Mouse (Mus musculus): Measurements from ENCODE around the gene Col25a1. TPM values are rescaled to one million over a fixed set of nuclear protein-coding genes. Genes with fewer than 3 reads are reported as not detected.

Col25a1 gene
- polyA plus RNA-seq (2012; rRNA removed) = 0.92 and 0.94 TPM in 2 replicates
- 0.94 and 1.1 TPM in 2 replicates for polyA plus RNA-seq (2014; fragmentation: Nextera tagmentation; extraction: Ambion mirVana)

DNA sequence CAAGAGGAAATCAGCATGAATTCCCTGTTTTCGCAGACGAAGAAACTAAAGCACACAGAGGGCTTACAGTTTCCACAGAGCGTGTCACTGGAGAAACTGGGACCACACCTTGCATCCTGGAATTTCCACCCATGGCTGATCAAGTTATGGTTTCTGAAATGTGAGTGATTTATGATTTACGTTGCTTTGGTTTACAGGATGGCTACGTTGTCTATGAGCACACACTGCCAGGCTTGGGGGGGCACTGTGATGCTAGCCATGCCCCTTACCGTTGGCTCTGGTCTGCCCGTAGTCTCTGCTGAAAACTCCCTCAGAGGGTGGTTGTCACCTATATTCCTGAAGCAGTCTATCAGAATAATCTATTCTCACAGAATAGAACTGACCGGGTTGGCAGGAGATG lies at the start of gene Col25a1:
Gene Col25a1, plus strand, starts transcription at position 301 of the 400 bp plus-strand sequence.
- Histone ChIP-seq H3K9me3 (ENCODE audit: control insufficient read depth, low read length) (no peaks in the 10 kb centered on the region), H3K9ac (replicated peaks) (no peak within 1 kb of the TSS), H3K27me3 (ENCODE audit: control insufficient read depth, insufficient read depth, low read length) (no peaks in the 10 kb centered on the region), H3K27ac (no peak within 1 kb of the TSS), H3K4me2 (ENCODE audit: low read depth) (no peak within 1 kb of the TSS), H3K36me3 (replicated peaks; ENCODE audit: control insufficient read depth, insufficient read depth, low read depth) (no peaks in the 10 kb centered on the region), H3K4me3 (ENCODE audit: insufficient read depth in 1 of 2, low read depth in 2 of 2, low read length in 2 of 2) (no peak within 1 kb of the TSS), H3K4me1 (replicated peaks; ENCODE audit: control insufficient read depth in 2 of 2, insufficient read depth in 2 of 2, low read length in 1 of 2) (no peaks in the 10 kb centered on the region)
- 71% methylated on average over 8 of the region's 8 CpGs for WGBS (ENCODE audit: insufficient replicate concordance)
- no peak for ATAC-seq (ENCODE audit: insufficient read depth)
- DNase-seq (ENCODE audit: low read depth in 3 of 3, low spot score in 3 of 3) = no peak
- TF ChIP-seq EP300 (IDR thresholded peaks at IDR 0.05; ENCODE audit: low read depth) (no peak), CTCF (IDR thresholded peaks at IDR 0.05; ENCODE audit: low read depth) (no peak)

DNA sequence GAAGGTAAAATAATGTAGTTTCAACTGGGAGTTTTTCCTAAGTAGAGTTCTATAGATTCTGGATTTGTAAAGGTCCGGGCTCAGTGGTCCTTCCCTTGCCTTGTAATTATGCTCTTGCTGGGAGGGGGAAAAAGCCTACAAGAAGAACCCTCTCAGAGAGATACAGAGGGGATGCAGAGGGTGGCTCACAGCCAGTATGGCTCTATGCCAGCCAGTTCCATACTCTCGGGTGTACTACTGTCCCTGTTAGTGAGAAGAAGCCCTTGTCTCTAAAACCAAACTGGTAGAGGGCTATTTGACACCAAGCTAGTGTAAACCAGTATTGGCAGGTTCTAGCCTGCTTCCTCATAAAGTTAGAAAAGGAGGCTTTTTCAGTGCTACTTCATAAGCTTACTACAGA lies 48.0 kb upstream of the Col25a1 start:
- Histone ChIP-seq H3K27ac (no peak overlapping the region), H3K27me3 (ENCODE audit: control insufficient read depth, insufficient read depth, low read length) (no peaks in the 10 kb centered on the region), H3K9ac (replicated peaks) (no peak overlapping the region), H3K4me2 (ENCODE audit: low read depth) (no peak overlapping the region), H3K4me1 (replicated peaks; ENCODE audit: control insufficient read depth in 2 of 2, insufficient read depth in 2 of 2, low read length in 1 of 2) (no peaks in the 10 kb centered on the region), H3K4me3 (ENCODE audit: insufficient read depth in 1 of 2, low read depth in 2 of 2, low read length in 2 of 2) (no peak overlapping the region), H3K36me3 (replicated peaks; ENCODE audit: control insufficient read depth, insufficient read depth, low read depth) (no peaks in the 10 kb centered on the region), H3K9me3 (ENCODE audit: control insufficient read depth, low read length) (no peaks in the 10 kb centered on the region)
- no peak for DNase-seq (ENCODE audit: low read depth in 3 of 3, low spot score in 3 of 3)
- WGBS (ENCODE audit: insufficient replicate concordance) = 40% methylated on average over 2 of the region's 2 CpGs
- ATAC-seq (ENCODE audit: insufficient read depth) = no peak
- TF ChIP-seq CTCF (IDR thresholded peaks at IDR 0.05; ENCODE audit: low read depth) (no peak), EP300 (IDR thresholded peaks at IDR 0.05; ENCODE audit: low read depth) (no peak)

GRCm38 (mm10) chr3:130086372-130087080 lies 44.8 kb upstream of the Col25a1 start:
- H3K27me3 ChIP-seq (ENCODE audit: control insufficient read depth, insufficient read depth, low read length) = no peaks in the 10 kb centered on the region
- no peak for DNase-seq (ENCODE audit: low read depth in 3 of 3, low spot score in 3 of 3)
- H3K4me1 ChIP-seq (replicated peaks; ENCODE audit: control insufficient read depth in 2 of 2, insufficient read depth in 2 of 2, low read length in 1 of 2) = no peaks in the 10 kb centered on the region
- no peak overlapping the region for H3K4me3 ChIP-seq (ENCODE audit: insufficient read depth in 1 of 2, low read depth in 2 of 2, low read length in 2 of 2)
- H3K27ac ChIP-seq = no peak overlapping the region
- no peaks in the 10 kb centered on the region for H3K36me3 ChIP-seq (replicated peaks; ENCODE audit: control insufficient read depth, insufficient read depth, low read depth)
- no peaks in the 10 kb centered on the region for H3K9me3 ChIP-seq (ENCODE audit: control insufficient read depth, low read length)
- H3K9ac ChIP-seq (replicated peaks) = no peak overlapping the region
- H3K4me2 ChIP-seq (ENCODE audit: low read depth) = no peak overlapping the region
- TF ChIP-seq CTCF (IDR thresholded peaks at IDR 0.05; ENCODE audit: low read depth) (no peak), EP300 (IDR thresholded peaks at IDR 0.05; ENCODE audit: low read depth) (no peak)
- WGBS (ENCODE audit: insufficient replicate concordance) = 62% methylated on average over 13 of the region's 13 CpGs
- ATAC-seq (ENCODE audit: insufficient read depth) = no peak

DNA sequence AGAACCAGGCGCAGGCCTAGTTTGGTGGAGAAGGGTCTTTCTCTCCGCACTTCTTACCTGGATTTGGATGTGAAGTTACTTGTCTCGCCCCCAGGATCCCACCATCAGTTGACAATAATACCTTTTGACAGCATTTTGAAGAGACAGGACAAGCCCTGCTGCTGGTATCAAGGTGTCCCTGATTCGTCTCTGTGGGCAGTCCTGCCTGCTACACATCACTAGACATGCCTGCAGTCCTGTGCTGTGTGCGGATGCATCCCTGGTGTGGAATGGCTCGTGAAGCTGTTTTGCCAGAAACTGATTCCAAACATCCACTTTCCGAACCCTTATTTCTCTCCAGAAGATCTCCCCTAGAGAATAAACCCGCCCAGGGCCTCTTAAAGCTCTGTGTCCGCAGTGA lies 43.8 kb upstream of the Col25a1 start:
- Histone ChIP-seq H3K4me1 (replicated peaks; ENCODE audit: control insufficient read depth in 2 of 2, insufficient read depth in 2 of 2, low read length in 1 of 2) (no peaks in the 10 kb centered on the region), H3K9me3 (ENCODE audit: control insufficient read depth, low read length) (no peaks in the 10 kb centered on the region), H3K27me3 (ENCODE audit: control insufficient read depth, insufficient read depth, low read length) (no peaks in the 10 kb centered on the region), H3K4me3 (ENCODE audit: insufficient read depth in 1 of 2, low read depth in 2 of 2, low read length in 2 of 2) (no peak overlapping the region), H3K9ac (replicated peaks) (no peak overlapping the region), H3K4me2 (ENCODE audit: low read depth) (no peak overlapping the region), H3K36me3 (replicated peaks; ENCODE audit: control insufficient read depth, insufficient read depth, low read depth) (no peaks in the 10 kb centered on the region), H3K27ac (no peak overlapping the region)
- TF ChIP-seq CTCF (IDR thresholded peaks at IDR 0.05; ENCODE audit: low read depth) (no peak), EP300 (IDR thresholded peaks at IDR 0.05; ENCODE audit: low read depth) (no peak)
- ATAC-seq (ENCODE audit: insufficient read depth) = no peak
- WGBS (ENCODE audit: insufficient replicate concordance) = 61% methylated on average over 9 of the region's 9 CpGs
- no peak for DNase-seq (ENCODE audit: low read depth in 3 of 3, low spot score in 3 of 3)

DNA sequence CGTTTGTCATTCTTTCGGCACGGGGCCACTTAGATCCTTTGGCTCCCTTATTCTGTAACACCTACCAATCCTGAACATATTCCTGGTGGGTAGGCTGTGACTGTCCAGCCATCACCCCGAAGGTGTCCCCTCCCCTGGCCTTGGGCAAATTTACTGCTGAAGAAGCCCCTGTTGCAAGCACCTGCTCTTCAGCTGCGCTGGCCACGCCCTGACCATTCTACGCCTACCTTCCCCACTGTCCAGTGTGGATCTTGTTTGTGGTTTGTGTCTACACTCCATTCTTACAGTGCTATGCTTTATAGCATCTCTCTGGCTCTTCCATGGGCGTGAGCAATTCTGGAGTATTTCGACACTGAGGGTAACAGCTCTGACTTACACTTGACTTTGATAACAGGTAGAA lies 42.6 kb upstream of the Col25a1 start:
- 69% methylated on average over 9 of the region's 9 CpGs for WGBS (ENCODE audit: insufficient replicate concordance)
- no peaks in the 10 kb centered on the region for H3K36me3 ChIP-seq (replicated peaks; ENCODE audit: control insufficient read depth, insufficient read depth, low read depth)
- DNase-seq (ENCODE audit: low read depth in 3 of 3, low spot score in 3 of 3) (no peak), ATAC-seq (ENCODE audit: insufficient read depth) (no peak)
- H3K9me3 ChIP-seq (ENCODE audit: control insufficient read depth, low read length) = no peaks in the 10 kb centered on the region
- no peaks in the 10 kb centered on the region for H3K27me3 ChIP-seq (ENCODE audit: control insufficient read depth, insufficient read depth, low read length)
- no peak overlapping the region for H3K27ac ChIP-seq
- no peak overlapping the region for H3K9ac ChIP-seq (replicated peaks)
- TF ChIP-seq CTCF (IDR thresholded peaks at IDR 0.05; ENCODE audit: low read depth) (no peak), EP300 (IDR thresholded peaks at IDR 0.05; ENCODE audit: low read depth) (no peak)
- H3K4me1 ChIP-seq (replicated peaks; ENCODE audit: control insufficient read depth in 2 of 2, insufficient read depth in 2 of 2, low read length in 1 of 2) = no peaks in the 10 kb centered on the region
- H3K4me2 ChIP-seq (ENCODE audit: low read depth) = no peak overlapping the region
- H3K4me3 ChIP-seq (ENCODE audit: insufficient read depth in 1 of 2, low read depth in 2 of 2, low read length in 2 of 2) = no peak overlapping the region

All from liver, embryonic 14.5 days (tissue).